Mouse (Mus musculus): ENCODE measurements around the gene Bdp1.
A peak's percentile ranks its signal among the peaks of the same experiment; 100 is the strongest.
"Not testable (repeated sequence)": the region's sequence is repeated elsewhere in the genome, so short reads cannot be mapped to it uniquely, and the experiment has no call there.

Gene Bdp1

DNA sequence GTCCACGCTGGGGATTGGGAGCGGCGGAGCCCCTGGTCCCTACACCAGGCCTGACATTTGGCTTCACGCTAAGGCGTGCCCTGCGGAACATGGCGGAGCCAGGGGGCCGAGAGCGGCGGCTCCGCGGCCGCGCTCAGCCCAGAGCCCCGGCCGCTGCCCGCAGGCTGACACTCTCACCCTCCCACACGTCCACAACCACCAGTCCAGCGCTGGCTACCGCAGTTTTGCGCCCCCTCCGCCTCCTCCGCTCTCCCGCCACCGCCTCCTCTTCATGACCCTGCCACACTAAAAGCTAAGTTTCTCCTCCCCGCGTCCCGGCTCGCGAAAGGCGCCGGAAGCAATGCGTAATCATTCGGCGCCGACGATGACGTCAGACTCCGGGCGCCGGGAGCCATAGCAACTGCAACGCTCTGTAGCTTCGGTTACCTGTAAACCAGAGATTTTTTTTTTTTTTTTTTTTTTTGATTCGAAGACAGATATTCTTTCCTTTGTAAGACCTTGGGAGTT lies at the start of gene Bdp1:
Gene Bdp1 (minus strand): TSS at position 323 of the 507 bp plus-strand sequence.
- DNase-seq (ENCODE audit: low read depth) = peak; percentile 84

DNA sequence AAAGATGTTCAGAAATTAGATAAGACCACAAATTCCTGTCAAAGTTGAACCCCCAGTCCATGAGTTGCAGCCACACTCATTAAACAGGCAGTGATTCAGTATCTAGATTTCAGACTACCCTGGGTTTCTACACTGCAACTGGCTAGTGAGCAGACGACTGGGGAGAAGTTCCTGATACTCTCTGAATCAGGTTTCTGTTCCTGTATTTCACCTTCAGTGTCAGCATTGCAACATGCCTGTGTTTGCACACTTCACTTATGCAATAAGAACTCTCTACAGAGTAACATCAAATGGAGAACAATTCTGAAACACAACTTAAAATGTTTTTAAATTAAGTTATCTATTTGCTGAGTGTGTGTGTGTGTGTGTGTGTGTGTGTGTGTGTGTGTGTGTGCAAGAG lies 48.8 kb upstream of the Bdp1 start:
- no peak for DNase-seq (ENCODE audit: low read depth)

- no peak for DNase-seq (ENCODE audit: low read depth)
These were observed 37.9 kb upstream of the Bdp1 start for GRCm38 (mm10) chr13:100141646-100142314.

DNA sequence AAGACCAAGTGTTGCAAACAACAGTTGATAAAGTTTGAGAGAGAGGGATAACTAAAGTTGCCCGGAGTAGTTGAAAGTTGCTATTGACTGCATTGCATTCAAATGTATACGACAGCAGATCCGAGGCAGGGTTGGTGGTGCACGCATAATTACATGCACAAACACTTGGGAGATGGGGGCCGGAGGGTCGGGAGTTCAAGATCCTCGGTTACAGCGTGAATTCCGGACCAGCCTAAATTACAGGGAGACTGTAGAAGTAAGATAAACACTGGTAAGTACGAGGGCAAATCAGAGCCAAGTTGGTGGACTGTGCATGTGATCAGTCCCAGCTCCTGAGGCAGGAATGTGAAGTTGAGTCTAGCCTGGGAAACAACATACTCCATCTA lies 21.4 kb upstream of the Bdp1 start:
- DNase-seq (ENCODE audit: low read depth) = peak; percentile 11

- DNase-seq (ENCODE audit: low read depth) = peak; percentile 88
These were observed 20.8 kb upstream of the Bdp1 start, which contains the start of gene Smn1 for GRCm38 (mm10) chr13:100124423-100125257. TSS of gene Smn1 (plus strand) at chr13:100124852.

DNA sequence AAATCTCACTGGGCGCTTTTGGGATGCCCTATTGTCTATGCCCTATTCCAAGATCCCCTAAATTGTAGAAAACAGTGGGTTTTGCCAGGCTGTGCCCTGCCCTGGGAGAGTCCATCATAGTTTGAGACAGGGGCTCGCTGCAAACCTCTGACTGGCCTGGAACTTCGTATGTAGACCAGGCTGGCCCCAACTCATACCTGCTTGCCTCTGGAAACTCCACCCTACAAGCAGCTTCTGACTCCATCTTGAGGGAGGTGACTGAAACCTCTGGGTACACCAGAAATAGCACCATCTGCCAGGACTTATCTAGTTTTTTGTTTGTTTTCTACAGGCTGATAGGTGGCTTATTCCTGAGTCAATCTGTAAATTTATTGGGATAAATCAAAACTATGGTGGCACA lies 20.1 kb upstream of the Bdp1 start:
- no peak for DNase-seq (ENCODE audit: low read depth)

DNA sequence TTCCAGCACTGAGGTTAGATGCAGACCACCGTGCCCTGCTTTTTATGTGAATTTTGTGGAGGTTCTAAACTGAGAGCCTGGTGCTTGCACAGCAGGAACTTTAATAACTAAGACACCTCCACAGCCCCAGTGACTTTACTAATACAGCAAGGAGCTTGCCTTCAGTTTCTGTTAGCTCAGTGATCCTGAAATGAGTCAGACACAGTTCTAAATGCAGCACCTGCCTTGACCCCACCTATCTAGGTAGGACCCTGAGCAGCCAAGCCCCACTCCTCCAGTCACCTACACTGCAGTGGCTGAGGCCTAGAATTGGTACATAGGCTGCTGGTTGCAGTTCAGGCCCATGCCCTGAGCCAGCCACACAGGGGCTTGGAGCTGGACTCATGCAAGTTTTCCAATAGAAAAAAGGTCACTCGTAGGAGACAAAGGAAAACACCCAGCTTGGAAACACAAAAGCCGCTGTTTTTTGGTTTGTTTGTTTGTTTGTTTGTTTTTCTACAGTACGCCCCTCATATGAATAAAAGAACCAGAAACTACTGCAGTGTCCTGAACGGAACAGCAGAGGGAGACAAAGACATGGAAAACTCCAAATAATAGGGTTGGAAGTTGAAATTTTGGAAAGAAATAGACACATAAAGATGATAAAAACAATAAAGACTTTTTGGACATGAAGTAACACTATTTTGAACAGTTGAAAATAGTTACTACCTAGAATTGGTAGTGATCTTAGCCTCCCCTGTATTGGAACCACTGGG lies 8.5 kb upstream of the Bdp1 start:
- DNase-seq (ENCODE audit: low read depth) = peak; percentile 14

- DNase-seq (ENCODE audit: low read depth) = peak; percentile 44
These were observed 4.0 kb upstream of the Bdp1 start, which contains the start of gene Serf1 for GRCm38 (mm10) chr13:100107652-100108472. TSS of gene Serf1 (plus strand) at chr13:100108012.

- DNase-seq (ENCODE audit: low read depth) = peak; percentile 33
These were observed 715 bp downstream of the Bdp1 start for GRCm38 (mm10) chr13:100103052-100103658.

- no peak for DNase-seq (ENCODE audit: low read depth)
These were observed 5.1 kb downstream of the Bdp1 start for GRCm38 (mm10) chr13:100098808-100099207.

GRCm38 (mm10) chr13:100071473-100071872 lies 32.4 kb downstream of the Bdp1 start:
- DNase-seq (ENCODE audit: low read depth) = no peak

DNA sequence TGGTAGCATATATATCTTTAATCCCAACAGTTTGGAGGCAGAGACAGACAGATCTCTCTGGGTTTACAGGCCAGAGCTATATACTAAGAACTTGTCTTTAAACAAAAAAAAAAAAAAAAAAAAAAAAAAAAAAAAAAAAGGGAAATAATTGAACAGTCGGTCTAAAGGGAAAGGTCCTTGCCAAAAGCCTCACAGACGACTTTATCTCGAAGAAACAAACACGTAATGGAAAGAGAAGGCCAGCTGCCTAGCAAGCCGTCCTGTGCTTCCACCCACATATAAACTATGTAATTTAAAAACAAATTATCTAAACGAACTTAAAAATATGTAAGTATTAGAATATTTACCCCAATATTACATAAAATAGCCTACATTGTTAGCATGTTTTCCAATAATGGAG lies 36.0 kb downstream of the Bdp1 start:
- no peak for DNase-seq (ENCODE audit: low read depth)

DNA sequence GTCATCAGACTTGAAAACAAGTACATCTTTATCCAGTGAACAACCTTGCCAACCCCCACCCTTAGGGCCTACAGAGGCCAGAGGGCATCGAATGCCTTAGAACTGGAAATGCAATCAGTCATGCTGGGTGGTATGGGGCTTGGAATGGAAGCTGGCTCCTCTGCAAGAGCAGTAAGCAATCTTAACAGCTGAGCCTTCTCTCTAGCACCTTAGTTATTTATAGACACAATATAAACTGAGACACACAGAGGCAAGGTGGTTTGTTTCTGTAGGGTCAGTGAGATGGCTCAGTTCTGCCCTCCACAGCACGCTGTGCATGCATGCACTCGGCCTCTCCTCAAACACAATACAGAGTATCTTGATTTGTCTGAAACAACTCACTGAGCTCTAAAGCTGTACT lies 39.9 kb downstream of the Bdp1 start:
- no peak for DNase-seq (ENCODE audit: low read depth)

GRCm38 (mm10) chr13:100057738-100058137 lies 46.1 kb downstream of the Bdp1 start:
- not testable (repeated sequence) for DNase-seq (ENCODE audit: low read depth)

DNA sequence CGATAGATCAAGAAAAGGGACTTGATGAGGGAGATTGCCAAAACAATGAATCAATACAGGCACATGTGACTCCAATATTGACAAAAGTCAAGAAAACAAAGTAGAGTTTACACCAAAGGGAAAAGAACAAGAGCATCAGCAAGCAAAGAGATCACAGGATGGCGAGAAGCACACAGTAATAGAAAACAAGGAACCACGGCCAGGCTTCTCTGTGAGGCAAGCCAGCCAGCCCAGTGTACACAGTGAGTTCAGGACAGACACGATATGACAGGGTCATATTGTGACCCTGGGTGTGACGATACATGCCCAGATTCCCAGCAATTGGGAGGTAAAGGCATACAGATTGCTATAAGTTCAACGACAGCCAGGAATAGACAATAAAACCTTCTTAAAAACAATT lies 77.9 kb downstream of the Bdp1 start:
- DNase-seq (ENCODE audit: low read depth) = no peak

- no peak for DNase-seq (ENCODE audit: low read depth)
These were observed 87.0 kb downstream of the Bdp1 start for GRCm38 (mm10) chr13:100016891-100017290.

GRCm38 (mm10) chr13:100015937-100016336 lies 87.9 kb downstream of the Bdp1 start:
- peak; percentile 14 for DNase-seq (ENCODE audit: low read depth)

DNA sequence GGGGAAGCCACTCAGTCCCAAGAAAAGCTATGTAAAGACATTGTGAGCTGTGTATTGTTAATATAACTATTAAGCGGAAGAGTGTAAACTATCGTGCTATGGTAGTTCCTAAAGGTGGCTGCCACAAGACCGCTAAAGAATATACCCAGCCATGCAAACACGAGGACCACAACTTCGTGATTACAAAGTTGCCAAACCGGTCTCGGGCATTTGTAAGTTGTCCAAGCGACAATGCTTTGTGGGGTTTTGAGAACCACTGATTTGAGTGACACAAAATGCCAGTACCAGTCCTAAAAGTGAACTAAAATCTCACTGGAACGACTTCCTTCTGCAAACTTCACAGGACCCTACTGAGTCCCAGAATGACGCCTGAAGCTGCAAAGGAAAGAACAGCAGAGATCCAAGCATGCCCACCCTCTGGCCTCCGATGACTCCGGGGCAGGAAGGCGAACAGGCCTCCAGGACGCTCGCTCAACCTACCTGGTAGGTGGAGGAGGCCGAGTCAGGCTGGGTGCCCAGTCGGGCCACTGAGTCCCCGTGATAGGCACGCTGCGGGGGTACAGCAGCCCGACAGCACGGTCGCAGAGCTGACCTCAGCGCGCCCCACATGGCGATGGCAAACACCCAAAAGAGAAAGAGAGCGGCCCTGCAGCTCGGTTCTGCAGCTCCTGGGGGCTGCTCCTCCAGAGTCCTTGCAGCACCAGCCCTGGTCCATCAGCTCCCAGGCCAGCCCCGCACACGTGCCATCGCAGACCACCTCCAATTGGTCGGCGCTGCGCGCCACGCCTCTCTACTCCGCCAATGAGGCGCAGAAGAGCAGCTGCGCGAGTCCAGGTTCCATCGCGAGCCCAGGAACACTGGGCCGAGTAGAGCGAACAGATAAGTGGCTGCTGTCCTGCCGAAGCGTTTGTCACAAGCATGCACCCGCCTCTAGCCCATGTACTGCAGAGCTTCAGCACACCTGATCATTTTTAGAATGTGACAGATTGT lies 88.7 kb downstream of the Bdp1 start, which contains the start of gene Mccc2:
Gene Mccc2 (minus strand): TSS at position 734 of the 990 bp plus-strand sequence.
- peak; percentile 92 for DNase-seq (ENCODE audit: low read depth)

- no peak for DNase-seq (ENCODE audit: low read depth)
These were observed 97.9 kb downstream of the Bdp1 start for GRCm38 (mm10) chr13:100005911-100006496.

All from c-Kit-positive CD71-positive TER-119-negative erythroid progenitor cells, embryonic 14.5 days (primary cell).